Mouse (Mus musculus) monocyte, adult 59 days (primary cell): Measurements from ENCODE around the gene Rhbdl3. TPM values are rescaled to one million over a fixed set of nuclear protein-coding genes. Genes with fewer than 3 reads are reported as not detected.

ENCODE experiments used
- total RNA-seq, 2 experiments: library from RNA; stranded (reverse); gene quantifications; one replicate each; pipeline ENCODE4 v1.2.4; 2023

The Rhbdl3 gene
- under 1 TPM; 0.49 to 0.66 TPM for total RNA-seq

GRCm38 (mm10) chr11:80300551-80301315 is at the start of gene Rhbdl3:
TSS of gene Rhbdl3 (plus strand) at chr11:80300912.

DNA sequence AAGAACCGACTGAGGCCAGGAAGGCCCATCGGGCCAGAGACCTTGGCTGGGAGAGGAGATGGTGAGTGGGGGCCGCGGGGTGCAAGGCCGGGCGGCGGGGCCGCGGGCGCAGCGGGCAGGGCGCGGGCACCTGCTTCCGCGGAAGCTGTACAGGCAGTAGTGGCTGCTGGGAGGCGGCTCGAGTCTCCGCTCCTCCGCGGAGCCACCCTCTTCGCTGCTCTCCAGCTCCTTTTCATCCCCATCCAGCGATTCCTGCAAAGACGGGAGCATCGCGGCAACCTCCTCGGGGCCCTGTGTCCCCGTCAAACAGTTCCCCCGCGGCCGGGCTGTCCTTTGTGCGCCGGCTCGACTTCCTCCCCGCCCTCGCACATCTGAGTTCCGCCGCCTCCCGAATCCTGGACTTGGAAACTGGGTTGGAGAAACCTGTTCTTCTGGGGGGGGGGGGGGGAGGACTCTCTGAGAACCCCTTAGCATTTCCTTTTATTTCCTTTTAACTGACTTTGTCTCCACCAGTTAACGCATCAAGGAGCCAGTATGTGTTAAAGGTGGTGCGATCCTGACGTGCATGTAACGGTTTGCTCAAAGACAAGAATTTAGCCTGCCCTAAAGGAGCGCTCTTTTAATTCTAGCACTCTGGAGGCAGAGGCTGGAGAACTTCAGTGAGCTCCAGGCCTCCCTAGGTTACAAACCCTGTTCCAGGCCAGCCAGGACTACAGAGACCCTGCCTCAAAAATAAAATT is 77.2 kb downstream of the Rhbdl3 start, which contains the start of gene 5730455P16Rik:
Gene 5730455P16Rik (minus strand): TSS at position 323 of the 740 bp plus-strand sequence.

DNA sequence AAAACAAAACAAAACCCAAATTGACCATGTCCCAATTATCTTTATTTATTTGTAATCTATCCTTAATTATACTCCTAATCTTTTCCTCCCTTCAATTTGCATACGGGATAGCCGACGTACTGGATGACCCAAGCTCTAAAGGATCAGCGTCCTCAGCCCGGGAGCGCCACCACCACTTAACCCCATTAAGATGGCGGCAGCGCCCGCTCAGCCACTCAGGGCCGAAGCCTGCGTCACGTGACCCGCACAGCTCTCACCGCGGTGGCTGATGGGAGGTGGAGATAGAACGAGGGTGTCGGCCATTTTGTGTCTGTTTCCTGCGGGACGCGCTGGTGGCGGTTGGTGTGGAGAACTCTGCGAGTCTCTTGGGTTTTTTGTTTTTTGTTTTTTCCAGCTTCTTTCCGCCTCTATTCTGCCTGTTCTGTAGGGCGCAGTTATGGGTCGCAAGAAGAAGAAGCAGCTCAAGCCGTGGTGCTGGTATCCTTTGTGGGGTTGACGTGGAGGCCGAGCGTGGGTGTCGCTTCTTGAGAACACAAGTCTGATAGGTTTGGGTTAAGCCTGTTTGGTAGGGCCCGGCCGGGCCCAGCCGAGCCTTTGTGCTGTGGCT is 82.4 kb downstream of the Rhbdl3 start, which contains the start of gene Zfp207:
Gene Zfp207 (plus strand): TSS at position 261 of the 607 bp plus-strand sequence.

Other genes starting within 250 kb of the Rhbdl3 start
- gene Crlf3, start 219.9 kb upstream of the Rhbdl3 start, total RNA-seq, result 100 to 1,000 TPM; 107 to 112 TPM
- gene Atad5, start 211.5 kb upstream of the Rhbdl3 start, total RNA-seq, result 1 to 10 TPM; 2.8 to 3.5 TPM
- gene Tefm, start 158.7 kb upstream of the Rhbdl3 start, total RNA-seq, result 1 to 10 TPM; 5.6 to 7.3 TPM
- 10 to 100 TPM; 53.1 to 68.0 TPM for gene Adap2, start 146.8 kb upstream of the Rhbdl3 start, total RNA-seq
- gene Rnf135, start 117.1 kb upstream of the Rhbdl3 start, total RNA-seq, result 10 to 100 TPM in 1 of 2 experiments, 1 to 10 TPM in 1; 9.9 to 11.4 TPM
- gene Rhot1, start 91.9 kb upstream of the Rhbdl3 start, total RNA-seq, result 10 to 100 TPM; 39.2 to 41.1 TPM
- 1 to 10 TPM; 5.4 to 9.4 TPM for gene 5730455P16Rik, start 77.1 kb downstream of the Rhbdl3 start, total RNA-seq
- 100 to 1,000 TPM; 166 to 174 TPM for gene Zfp207, start 82.4 kb downstream of the Rhbdl3 start, total RNA-seq
- gene Psmd11, start 127.7 kb downstream of the Rhbdl3 start, total RNA-seq, result 10 to 100 TPM; 66.1 to 91.6 TPM
- gene Cdk5r1, start 176.1 kb downstream of the Rhbdl3 start, total RNA-seq, result 1 to 10 TPM in 1 of 2 experiments, under 1 TPM in 1; 0.84 to 1.0 TPM